Mouse (Mus musculus) thymus, adult 2 months (tissue): ENCODE measurements around the gene Phf19. TPM values are rescaled to one million over a fixed set of nuclear protein-coding genes. Genes with fewer than 3 reads are reported as not detected.

ENCODE experiments used
- DNase-seq: peaks from one replicate; pipeline ENCODE4 v3.0.0; 2021
- H3K27ac ChIP-seq: fragments of 200-500 bp; 2 replicates; pipeline ENCODE4 v1.5.1; 2012; ENCODE audit warnings: low read length, control low read depth; ENCODE audit not compliant: control insufficient read depth, insufficient read depth
- H3K27me3 ChIP-seq: fragments of 200-500 bp; 2 replicates; pipeline ENCODE4 v1.6.1; 2012; ENCODE audit warnings: mild to moderate bottlenecking, low read length, moderate library complexity, mixed read lengths; ENCODE audit not compliant: control insufficient read depth, insufficient read depth
- H3K36me3 ChIP-seq: fragments of 200-500 bp; 2 replicates; pipeline ENCODE4 v1.6.1; 2012; ENCODE audit warnings: mild to moderate bottlenecking, low read length, moderate library complexity; ENCODE audit not compliant: control insufficient read depth, insufficient read depth
- H3K4me1 ChIP-seq: fragments of 200-500 bp; replicated peaks from 2 replicates; pipeline ENCODE4 v1.6.1; 2012; ENCODE audit warnings: low read length; ENCODE audit not compliant: control insufficient read depth, insufficient read depth
- H3K4me3 ChIP-seq: fragments of 200-500 bp; 2 replicates; pipeline ENCODE4 v1.5.1; 2012; ENCODE audit warnings: mild to moderate bottlenecking, low read length, control low read depth, moderate library complexity; ENCODE audit not compliant: control insufficient read depth, insufficient read depth
- CTCF ChIP-seq: fragments of 200-500 bp; IDR thresholded peaks from 2 replicates; pipeline ENCODE4 v1.5.1; 2012; ENCODE audit warnings: mild to moderate bottlenecking, control low read depth, low read length, moderate library complexity, borderline replicate concordance; ENCODE audit not compliant: control insufficient read depth, poor library complexity, insufficient read depth; ENCODE audit errors: extremely low read depth
- POLR2A ChIP-seq: fragments of 200-500 bp; IDR thresholded peaks from 2 replicates; pipeline ENCODE4 v1.6.1; 2012; ENCODE audit warnings: mild to moderate bottlenecking, low read length, control low read depth, moderate library complexity; ENCODE audit not compliant: control insufficient read depth, poor library complexity, insufficient read depth; ENCODE audit errors: extremely low read depth
- WGBS: fragments of 180-500 bp; shearing (Covaris S2); methylation state at CpG from one replicate; pipeline ENCODE4 v1.1.7; 2018; 5-methylcytosine and 5-hydroxymethylcytosine counted together
- polyA plus RNA-seq: library from polyadenylated mRNA; depleted of rRNA; stranded (reverse); fragments of >200 nt; gene quantifications from 2 replicates; pipeline ENCODE4 v1.2.3, GENCODE M21; 2012

Phf19 gene
- polyA plus RNA-seq, 1 experiment = 18.8 TPM

DNA sequence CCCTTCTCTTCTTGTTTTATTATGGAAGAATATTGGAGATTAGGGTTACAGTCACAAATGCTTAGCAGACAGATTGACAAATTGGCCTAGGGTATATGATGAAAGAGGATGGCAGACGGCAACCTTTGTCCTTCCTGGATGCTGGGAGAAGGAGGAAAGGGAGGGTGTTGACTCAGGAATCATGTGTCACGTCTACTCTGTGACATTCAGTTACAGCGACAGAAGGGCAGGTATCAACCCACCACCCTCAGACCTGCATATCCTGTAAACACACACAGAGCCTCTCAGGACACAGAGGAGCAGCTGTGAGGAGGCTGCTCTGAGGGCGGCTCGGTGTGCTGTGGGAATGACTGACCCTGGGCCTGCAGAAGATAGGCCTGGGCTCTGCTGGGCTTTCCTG is 30.6 kb downstream of the Phf19 start:
- no peaks in the 10 kb centered on the region for H3K4me1 ChIP-seq
- WGBS = 89% methylated on average over 5 of the region's 5 CpGs
- TF ChIP-seq CTCF (no peak), POLR2A (no peak)

GRCm38 (mm10) chr2:34882757-34883156 is 31.1 kb downstream of the Phf19 start:
- Histone ChIP-seq H3K27ac (no peak overlapping the region), H3K4me1 (no peaks in the 10 kb centered on the region), H3K4me3 (no peak overlapping the region), H3K36me3 (no peaks in the 10 kb centered on the region), H3K27me3 (no peaks in the 10 kb centered on the region)
- DNase-seq = no peak
- TF ChIP-seq CTCF = no peak
- TF ChIP-seq POLR2A = no peak
- 95% methylated on average over 2 of the region's 2 CpGs for WGBS

More for the DNA sequence above, 30.6 kb downstream of the Phf19 start:
- no peak overlapping the region for H3K27ac ChIP-seq
- no peaks in the 10 kb centered on the region for H3K27me3 ChIP-seq
- H3K4me3 ChIP-seq = no peak overlapping the region
- no peaks in the 10 kb centered on the region for H3K36me3 ChIP-seq
- no peak for DNase-seq

DNA sequence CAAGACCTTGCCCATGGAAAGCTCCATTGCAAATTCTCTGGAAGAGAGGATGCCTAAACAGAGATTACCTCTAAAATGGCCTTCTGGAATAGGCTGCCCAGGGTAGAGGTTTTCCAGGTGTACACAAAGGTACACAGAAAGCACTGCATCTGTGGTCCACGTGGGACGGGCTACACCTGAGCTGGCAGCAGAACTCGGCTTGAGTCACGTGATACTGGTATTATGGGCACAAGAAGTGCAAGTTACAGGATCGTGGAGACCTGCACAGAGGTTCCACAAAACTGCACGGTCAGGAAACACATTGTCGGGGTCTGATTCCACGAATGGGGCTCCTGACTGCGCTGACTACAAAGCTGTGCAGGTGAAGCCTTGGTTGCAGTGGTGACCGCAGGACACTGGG is 33.8 kb downstream of the Phf19 start:
- TF ChIP-seq POLR2A (no peak), CTCF (no peak)
- 81% methylated on average over 10 of the region's 10 CpGs for WGBS
- H3K4me1 ChIP-seq = no peaks in the 10 kb centered on the region
- DNase-seq = no peak
- H3K27me3 ChIP-seq = no peaks in the 10 kb centered on the region
- H3K4me3 ChIP-seq = no peak overlapping the region
- no peaks in the 10 kb centered on the region for H3K36me3 ChIP-seq
- no peak overlapping the region for H3K27ac ChIP-seq

DNA sequence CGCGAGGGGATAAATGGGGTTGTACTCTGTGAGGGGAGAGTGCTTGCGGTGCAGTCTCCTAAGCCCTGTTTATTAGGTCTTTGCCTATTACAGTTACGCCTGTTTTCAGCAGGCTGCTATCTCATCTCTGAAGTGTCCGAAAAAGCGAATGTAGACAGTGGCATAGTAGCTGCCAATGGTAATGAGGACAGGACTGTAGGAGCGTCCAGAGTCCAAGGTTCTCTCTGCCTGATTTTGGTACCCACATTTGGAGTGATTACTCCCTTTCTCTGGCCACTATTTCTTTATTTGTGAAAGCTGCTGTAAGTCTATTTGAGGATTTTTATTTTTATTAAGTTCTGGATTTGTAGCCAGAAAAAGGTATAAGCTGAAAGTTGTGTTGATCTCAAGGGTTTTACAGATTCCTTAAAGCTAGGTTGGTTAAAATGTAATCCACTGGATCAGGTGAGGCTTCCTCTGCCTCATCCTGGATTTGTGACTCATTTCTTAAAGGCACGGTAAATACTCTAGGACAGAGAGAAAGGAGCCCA is 38.9 kb downstream of the Phf19 start, which contains the start of gene Psmd5:
Psmd5 (minus strand) TSS at position 153 of the 530 bp plus-strand sequence.
- Histone ChIP-seq H3K27me3 (no peaks in the 10 kb centered on the region; the same call in 1 of the 2 replicates), H3K36me3 (no peaks in the 10 kb centered on the region), H3K27ac (no peak within 1 kb of the TSS), H3K4me3 (no peak within 1 kb of the TSS), H3K4me1 (0 out of 2 replicates have a peak, but pooled peaks cover 4% of the 10 kb centered on the region)
- 63% methylated on average over 8 of the region's 8 CpGs for WGBS
- TF ChIP-seq POLR2A = no peak
- TF ChIP-seq CTCF = no peak
- DNase-seq = no peak

DNA sequence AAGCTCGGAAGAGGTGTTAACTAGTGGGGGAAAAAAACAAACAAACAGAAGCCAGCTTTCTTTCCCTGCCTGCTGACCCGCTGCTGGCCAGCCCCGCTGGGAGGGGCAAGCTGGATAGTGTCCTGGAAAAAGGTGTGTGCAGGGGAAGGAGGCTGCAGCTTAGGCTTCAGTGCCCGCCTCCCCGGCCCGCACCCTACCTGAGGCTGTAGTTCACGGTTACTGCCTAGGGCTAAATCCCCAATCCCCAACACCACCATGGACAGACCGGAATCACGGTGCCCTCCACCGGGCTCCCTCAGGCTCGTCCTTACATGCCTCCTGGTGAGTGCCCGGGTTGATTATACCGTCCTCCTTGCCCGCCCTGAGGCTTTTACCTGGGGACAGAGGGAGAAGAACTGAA is 39.6 kb downstream of the Phf19 start, which contains the start of gene Cutal:
Cutal (plus strand) TSS at position 126 of the 400 bp plus-strand sequence.
- TF ChIP-seq POLR2A = no peak
- H3K27me3 ChIP-seq = no peaks in the 10 kb centered on the region; the same call in 1 of the 2 replicates
- WGBS = 51% methylated on average over 14 of the region's 14 CpGs
- no peak within 1 kb of the TSS for H3K4me3 ChIP-seq
- no peaks in the 10 kb centered on the region for H3K36me3 ChIP-seq
- H3K4me1 ChIP-seq = peaks cover 4% of the 10 kb centered on the region; the same call in 1 of the 2 replicates
- H3K27ac ChIP-seq = no peak within 1 kb of the TSS
- no peak for DNase-seq

DNA sequence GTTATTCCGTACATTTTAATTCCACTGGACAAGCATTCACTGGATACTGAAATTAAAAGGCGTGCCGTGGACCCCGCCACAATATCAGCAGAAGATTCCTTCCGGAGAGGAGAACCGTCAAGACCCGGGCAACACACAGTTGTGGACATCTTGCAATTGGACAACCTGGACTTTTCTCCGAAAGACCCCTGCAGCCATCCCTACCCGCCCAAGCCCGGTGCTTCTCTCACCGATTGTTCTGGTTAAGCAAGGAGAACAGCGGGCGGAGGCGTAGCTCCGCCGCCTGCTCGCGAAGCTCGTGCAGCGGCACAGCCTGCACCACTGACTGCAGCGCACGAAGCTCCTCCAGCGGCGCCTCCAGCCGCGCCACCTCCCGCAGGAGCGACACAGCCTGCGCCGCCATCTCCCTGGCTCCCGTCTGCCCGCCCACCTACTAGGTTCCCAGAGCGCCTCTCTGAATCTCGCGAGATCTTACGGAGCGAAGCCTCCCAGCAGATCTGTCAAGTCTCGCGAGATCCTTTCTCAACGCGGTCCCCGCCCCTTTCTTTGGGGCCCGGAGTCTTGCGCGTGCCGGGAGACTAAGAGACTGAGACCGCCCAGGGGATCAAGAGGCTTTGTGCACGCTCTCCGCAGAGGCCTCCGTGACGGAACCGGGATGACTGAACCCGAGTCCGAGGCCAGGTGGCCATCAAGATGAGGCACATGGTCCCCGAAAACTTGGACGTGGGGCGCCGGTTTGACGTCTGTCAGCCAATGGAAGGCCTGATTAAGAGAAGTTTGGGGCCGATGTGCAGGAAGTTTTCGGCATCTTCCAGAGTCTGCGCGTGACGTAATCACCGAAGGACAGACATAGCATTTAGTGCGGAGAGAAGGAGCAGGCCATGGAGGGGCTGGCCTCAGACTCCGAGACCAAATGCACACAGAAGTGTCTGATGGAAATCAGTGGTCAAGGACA is 43.0 kb downstream of the Phf19 start:
- peak overlapping the region; percentile 70 for H3K4me3 ChIP-seq
- peak; percentile 92 for DNase-seq
- peak overlapping the region; percentile 84 for H3K27ac ChIP-seq
- H3K4me1 ChIP-seq = peaks cover 4% of the 10 kb centered on the region; the same call in 1 of the 2 replicates
- TF ChIP-seq CTCF = 0 out of 2 replicates have a peak, but pooled peaks have one; percentile 21
- peak; percentile 95 for TF ChIP-seq POLR2A
- WGBS = under 1% methylated on average over 67 of the region's 67 CpGs
- no peaks in the 10 kb centered on the region; the same call in 1 of the 2 replicates for H3K27me3 ChIP-seq
- H3K36me3 ChIP-seq = peaks cover 2% of the 10 kb centered on the region
